Mouse (Mus musculus) forebrain, embryonic 14.5 days (tissue): Measurements from ENCODE around the gene 3110040M04Rik. TPM values are rescaled to one million over a fixed set of nuclear protein-coding genes. Genes with fewer than 3 reads are reported as not detected.
"Not testable (repeated sequence)": the region's sequence is repeated elsewhere in the genome, so short reads cannot be mapped to it uniquely, and the experiment has no call there.

Experiments used
- ATAC-seq: fragments of 200-750 bp; cut with Nextera tagmentation; 2 replicates; pipeline ENCODE4 v1.8.0; 2017; ENCODE audit warnings: mild to moderate bottlenecking, moderate library complexity
- DNase-seq: peaks from one replicate; pipeline ENCODE4 v3.0.0-alpha.2; 2015; ENCODE audit warnings: low spot score
- H3K27ac ChIP-seq: fragments of 300-500 bp; sonication (generic); 2 replicates; pipeline ENCODE4 v1.5.1; 2014; ENCODE audit warnings: low read depth, mild to moderate bottlenecking, control low read depth, low read length, moderate library complexity
- H3K27me3 ChIP-seq: fragments of 300-500 bp; sonication (generic); replicated peaks from 2 replicates; pipeline ENCODE4 v1.6.1; 2014; ENCODE audit warnings: low read length, control low read depth, mixed read lengths; ENCODE audit not compliant: control insufficient read depth, insufficient read depth
- H3K36me3 ChIP-seq: fragments of 300-500 bp; sonication (generic); 2 replicates; pipeline ENCODE4 v1.6.1; 2014; ENCODE audit warnings: low read length, control low read depth; ENCODE audit not compliant: control insufficient read depth, insufficient read depth
- H3K4me1 ChIP-seq: fragments of 300-500 bp; sonication (generic); 2 replicates; pipeline ENCODE4 v1.6.1; 2014; ENCODE audit warnings: antibody characterized with exemption, low read length, control low read depth; ENCODE audit not compliant: control insufficient read depth, insufficient read depth
- H3K4me2 ChIP-seq: fragments of 300-500 bp; sonication (generic); 2 replicates; pipeline ENCODE4 v1.6.1; 2014; ENCODE audit warnings: mild to moderate bottlenecking, control low read depth, low read length
- H3K4me3 ChIP-seq: fragments of 300-500 bp; sonication (generic); 2 replicates; pipeline ENCODE4 v1.5.1; 2014; ENCODE audit warnings: low read depth, low read length, control low read depth
- H3K9ac ChIP-seq: fragments of 300-500 bp; sonication (generic); 2 replicates; pipeline ENCODE4 v1.6.1; 2014; ENCODE audit warnings: mild to moderate bottlenecking, low read length, control low read depth, moderate library complexity
- H3K9me3 ChIP-seq: fragments of 300-500 bp; sonication (generic); replicated peaks from 2 replicates; pipeline ENCODE4 v1.6.1; 2016; ENCODE audit warnings: low read length, control low read depth, mixed read lengths; ENCODE audit not compliant: control insufficient read depth
- WGBS: fragments of 180-500 bp; shearing (Covaris S2); extraction: QIAGEN DNeasy Blood & Tissue Kit; methylation state at CpG from one replicate; pipeline ENCODE4 v1.1.7; 2014; 5-methylcytosine and 5-hydroxymethylcytosine counted together
- polyA plus RNA-seq: library from polyadenylated mRNA; unstranded; fragments of >200 nt; fragmentation: Nextera tagmentation; extraction: Ambion mirVana; gene quantifications from 2 replicates; pipeline ENCODE4 v1.2.1, GENCODE M21; 2014

The 3110040M04Rik gene
- polyA plus RNA-seq, 1 experiment from 2014 or later = not detected

GRCm38 (mm10) chr1:151186879-151187424 lies 17.0 kb upstream of the 3110040M04Rik start:
- not testable (repeated sequence) for H3K27ac ChIP-seq

GRCm38 (mm10) chr1:151188469-151188868 lies 15.5 kb upstream of the 3110040M04Rik start:
- ATAC-seq (no peak), DNase-seq (no peak)
- H3K9ac ChIP-seq = no peak overlapping the region

More at GRCm38 (mm10) chr1:151186879-151187424, 17.0 kb upstream of the 3110040M04Rik start:
- not testable (repeated sequence) for H3K4me3 ChIP-seq, ATAC-seq, H3K36me3 ChIP-seq, H3K4me1 ChIP-seq, H3K27me3 ChIP-seq, H3K4me2 ChIP-seq, H3K9me3 ChIP-seq, DNase-seq, H3K9ac ChIP-seq
- WGBS = 89% methylated on average over 4 of the region's 4 CpGs

GRCm38 (mm10) chr1:151192075-151192474 lies 11.8 kb upstream of the 3110040M04Rik start, which contains the start of gene Gm8947:
TSS of gene Gm8947 (plus strand) at chr1:151192376.
- not testable (repeated sequence) for DNase-seq, H3K27me3 ChIP-seq, ATAC-seq, H3K36me3 ChIP-seq, H3K27ac ChIP-seq, H3K9ac ChIP-seq, H3K9me3 ChIP-seq, H3K4me1 ChIP-seq, H3K4me3 ChIP-seq, H3K4me2 ChIP-seq
- WGBS = no CpG with 5 or more reads among the region's 7 CpGs

More at GRCm38 (mm10) chr1:151188469-151188868, 15.5 kb upstream of the 3110040M04Rik start:
- Histone ChIP-seq H3K4me3 (no peak overlapping the region), H3K27ac (no peak overlapping the region), H3K4me2 (no peak overlapping the region), H3K36me3 (no peaks in the 10 kb centered on the region), H3K27me3 (no peaks in the 10 kb centered on the region), H3K4me1 (no peaks in the 10 kb centered on the region), H3K9me3 (no peaks in the 10 kb centered on the region)
- 93% methylated on average over 4 of the region's 4 CpGs for WGBS

DNA sequence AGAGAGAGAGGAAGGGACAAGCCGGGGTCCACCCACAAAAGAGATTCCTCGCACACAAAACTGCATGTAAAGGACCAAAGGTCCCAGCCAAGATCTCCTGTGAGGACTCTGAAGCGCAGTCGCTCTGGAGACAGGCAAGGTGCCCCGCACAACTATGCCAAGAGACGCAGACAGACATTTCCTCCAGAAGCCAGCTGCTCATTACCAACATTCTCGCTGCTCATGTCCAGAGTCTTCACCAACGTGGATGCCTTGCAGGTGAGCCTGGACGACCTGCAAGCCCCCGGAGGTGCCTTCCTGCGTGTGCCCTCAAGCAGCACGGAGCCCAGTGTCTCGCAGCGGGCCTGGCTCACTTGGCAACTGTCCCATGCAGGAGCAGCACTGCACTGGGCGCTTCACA lies 11.2 kb upstream of the 3110040M04Rik start:
- not testable (repeated sequence) for H3K4me3 ChIP-seq, H3K4me2 ChIP-seq, H3K4me1 ChIP-seq, H3K9me3 ChIP-seq, H3K27ac ChIP-seq, DNase-seq, H3K36me3 ChIP-seq, H3K9ac ChIP-seq, H3K27me3 ChIP-seq, ATAC-seq
- 94% methylated on average over 12 of the region's 15 CpGs for WGBS

GRCm38 (mm10) chr1:151195986-151196385 lies 7.9 kb upstream of the 3110040M04Rik start:
- not testable (repeated sequence) for H3K4me2 ChIP-seq, H3K9ac ChIP-seq, H3K27me3 ChIP-seq, ATAC-seq, H3K27ac ChIP-seq, H3K4me1 ChIP-seq, H3K4me3 ChIP-seq, H3K36me3 ChIP-seq, DNase-seq, H3K9me3 ChIP-seq
- 53% methylated on average over 4 of the region's 4 CpGs for WGBS

- 80% methylated on average over 3 of the region's 3 CpGs for WGBS
- H3K27me3 ChIP-seq, H3K27ac ChIP-seq, H3K4me3 ChIP-seq, H3K4me1 ChIP-seq, H3K4me2 ChIP-seq, ATAC-seq, H3K9ac ChIP-seq, DNase-seq, H3K36me3 ChIP-seq, H3K9me3 ChIP-seq: not testable (repeated sequence)
Observed at GRCm38 (mm10) chr1:151196690-151197089, 7.2 kb upstream of the 3110040M04Rik start.

- not testable (repeated sequence) for DNase-seq, H3K9ac ChIP-seq, H3K27ac ChIP-seq, H3K9me3 ChIP-seq, ATAC-seq, H3K4me1 ChIP-seq, H3K27me3 ChIP-seq, H3K4me2 ChIP-seq, H3K4me3 ChIP-seq, H3K36me3 ChIP-seq
- WGBS = 67% methylated on average over 2 of the region's 4 CpGs
Observed at GRCm38 (mm10) chr1:151198120-151198519, 5.8 kb upstream of the 3110040M04Rik start, which contains the start of gene Gm47995. TSS of gene Gm47995 (plus strand) at chr1:151198448.

DNA sequence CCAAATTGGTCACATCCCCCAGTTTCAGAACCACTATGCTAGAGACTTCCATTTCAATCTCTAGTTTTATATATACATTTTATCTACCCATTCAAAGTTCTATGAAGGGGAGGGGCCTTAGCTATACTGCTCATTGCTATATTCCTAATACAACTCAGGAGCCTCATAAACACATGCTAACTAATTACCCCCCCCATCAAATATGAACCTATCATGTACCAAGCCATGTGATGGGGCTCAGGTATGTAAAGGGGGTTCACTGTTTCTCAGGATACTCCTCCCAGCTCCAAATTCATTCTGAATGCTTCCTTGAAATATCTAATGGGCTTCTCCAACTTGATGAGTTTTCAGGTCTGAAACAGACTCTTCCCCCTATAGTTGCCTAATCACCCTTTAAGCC lies 3.3 kb upstream of the 3110040M04Rik start:
- not testable (repeated sequence) for ATAC-seq, H3K9me3 ChIP-seq, H3K4me1 ChIP-seq, H3K36me3 ChIP-seq, H3K27ac ChIP-seq, H3K4me2 ChIP-seq, H3K9ac ChIP-seq, H3K4me3 ChIP-seq, DNase-seq, H3K27me3 ChIP-seq

GRCm38 (mm10) chr1:151202771-151203170 lies 1.1 kb upstream of the 3110040M04Rik start:
- 81% methylated on average over 3 of the region's 5 CpGs for WGBS

More at GRCm38 (mm10) chr1:151202771-151203170, 1.1 kb upstream of the 3110040M04Rik start:
- H3K9me3 ChIP-seq, H3K27ac ChIP-seq, H3K36me3 ChIP-seq, H3K9ac ChIP-seq, H3K27me3 ChIP-seq, H3K4me2 ChIP-seq, H3K4me3 ChIP-seq, DNase-seq, H3K4me1 ChIP-seq, ATAC-seq: not testable (repeated sequence)
